Mouse (Mus musculus): ENCODE measurements around the gene Gm26992.

GRCm38 (mm10) chrX:103468998-103469397 is 47.2 kb downstream of the Gm26992 start:
- peak; percentile 39 for TF ChIP-seq CTCF (IDR thresholded peaks at IDR 0.05; ENCODE audit: low read depth)
- TF ChIP-seq EP300 (IDR thresholded peaks at IDR 0.05; ENCODE audit: low read depth): no peak
